Mouse (Mus musculus) spleen, postnatal 0 days (tissue): ENCODE results near the gene Sh2d1b2. TPM values are rescaled to one million over a fixed set of nuclear protein-coding genes. Genes with fewer than 3 reads are reported as not detected.

Experiments used
- polyA plus RNA-seq: library from polyadenylated mRNA; unstranded; fragments of >200 nt; fragmentation: Nextera tagmentation; extraction: Ambion mirVana; gene quantifications from 2 replicates; pipeline ENCODE4 v1.2.1, GENCODE M21; 2015

The Sh2d1b2 gene
- not detected in 2 replicates for polyA plus RNA-seq

DNA sequence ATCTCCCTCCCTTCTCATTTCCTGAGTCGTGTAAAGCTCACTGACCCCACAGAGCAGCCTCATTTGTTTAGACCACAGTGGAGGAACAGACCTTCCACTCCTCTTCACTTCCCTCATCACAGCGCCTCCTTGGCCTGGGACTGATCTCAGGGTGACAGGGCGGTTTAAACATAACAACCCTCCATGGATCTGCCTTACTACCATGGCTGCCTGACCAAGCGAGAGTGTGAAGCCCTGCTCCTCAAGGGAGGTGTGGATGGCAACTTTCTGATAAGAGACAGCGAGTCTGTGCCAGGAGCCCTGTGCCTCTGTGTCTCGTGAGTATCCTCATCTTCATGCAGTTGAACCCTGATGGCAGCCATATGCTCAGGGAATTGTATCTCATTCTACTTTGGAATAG is at the start of gene Sh2d1b2:
Gene Sh2d1b2 (plus strand): TSS at position 62 of the 400 bp plus-strand sequence.

DNA sequence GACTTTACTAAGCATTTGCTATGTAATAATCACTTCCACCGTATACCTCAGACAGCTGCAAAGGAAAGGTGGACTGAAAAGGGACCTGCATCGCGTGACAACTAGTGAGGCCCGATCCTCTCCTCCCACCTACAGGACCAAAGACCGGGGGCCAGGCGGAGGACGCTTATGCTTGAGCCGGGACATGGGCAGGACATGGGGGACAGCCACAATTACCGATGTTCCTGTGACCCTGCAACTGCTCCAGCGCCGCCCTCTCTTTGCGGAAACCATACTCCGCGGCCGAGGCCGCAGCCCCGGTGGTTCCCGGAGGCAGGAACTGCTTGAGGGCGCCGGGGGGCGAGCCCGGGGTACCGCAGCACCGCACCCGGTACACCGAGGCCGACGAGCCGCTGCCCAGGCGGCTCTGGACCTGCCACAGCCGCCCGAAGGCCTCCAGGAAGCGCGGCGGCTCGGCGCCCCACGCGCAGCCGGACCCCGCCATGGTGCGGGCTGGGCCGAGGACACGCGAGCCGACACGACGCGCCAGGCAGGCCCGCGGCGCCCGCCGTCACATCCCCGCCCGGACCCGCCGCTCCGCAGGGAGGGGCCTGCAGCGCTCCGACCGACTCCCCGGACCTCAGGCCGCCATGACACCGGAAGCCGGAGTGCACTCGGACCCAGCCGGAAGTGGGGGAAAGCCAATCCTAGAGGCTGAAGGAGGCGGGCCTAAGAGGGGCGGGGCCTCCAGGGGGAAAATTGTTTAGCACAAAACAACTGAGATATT is 17.6 kb upstream of the Sh2d1b2 start, which contains the start of gene Uhmk1:
Gene Uhmk1 (minus strand): TSS at position 641 of the 766 bp plus-strand sequence.

DNA sequence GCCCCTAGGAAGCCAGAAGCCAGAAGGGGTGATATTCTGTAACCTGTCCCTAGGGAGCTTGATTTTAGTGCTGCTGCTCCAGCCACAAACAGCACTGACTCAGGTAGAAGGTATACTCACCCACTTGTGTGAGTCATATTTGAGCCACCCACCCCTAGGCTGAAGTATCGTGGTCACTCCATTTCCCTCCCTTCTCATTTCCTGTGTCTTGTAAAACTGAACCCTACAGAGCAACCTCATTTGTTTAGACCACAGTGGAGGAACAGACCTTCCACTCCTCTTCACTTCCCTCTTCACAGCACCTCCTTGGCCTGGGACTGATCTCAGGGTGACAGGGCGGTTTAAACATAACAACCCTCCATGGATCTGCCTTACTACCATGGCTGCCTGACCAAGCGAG is 44.5 kb downstream of the Sh2d1b2 start, which contains the start of gene Sh2d1b1:
Gene Sh2d1b1 (plus strand): TSS at position 305 of the 400 bp plus-strand sequence.

Other genes starting within 250 kb of the Sh2d1b2 start
- gene Ddr2, start 122.0 kb upstream of the Sh2d1b2 start, polyA plus RNA-seq, result 2.1 and 4.1 TPM in 2 replicates
- 35.4 and 36.5 TPM in 2 replicates for gene Uap1, start 57.8 kb upstream of the Sh2d1b2 start, polyA plus RNA-seq
- 6.3 and 6.8 TPM in 2 replicates for gene Uhmk1, start 17.4 kb upstream of the Sh2d1b2 start, polyA plus RNA-seq
- gene Sh2d1b1, start 44.6 kb downstream of the Sh2d1b2 start, polyA plus RNA-seq, result 1.8 and 2.4 TPM in 2 replicates
- 1.5 and 1.7 TPM in 2 replicates for gene Gm7694, start 73.6 kb downstream of the Sh2d1b2 start, polyA plus RNA-seq
- gene Spata46, start 76.1 kb downstream of the Sh2d1b2 start, polyA plus RNA-seq, result 0.69 and 0.87 TPM in 2 replicates